Mouse (Mus musculus) liver, embryonic 18 days (tissue): Measurements from ENCODE around the gene Atxn10. TPM values are rescaled to one million over a fixed set of nuclear protein-coding genes. Genes with fewer than 3 reads are reported as not detected.

Experiments used
- polyA plus RNA-seq: library from polyadenylated mRNA; depleted of rRNA; stranded (reverse); fragments of >200 nt; gene quantifications from 2 replicates; pipeline ENCODE4 v1.2.3, GENCODE M21; 2012; rRNA removed

Atxn10 gene
- 52.0 and 56.6 TPM in 2 replicates for polyA plus RNA-seq

GRCm38 (mm10) chr15:85335671-85336300 is at the start of gene Atxn10:
TSS of gene Atxn10 (plus strand) at chr15:85336245.

GRCm38 (mm10) chr15:85503127-85503526 is 167.1 kb downstream of the Atxn10 start, which contains the start of gene 7530416G11Rik:
TSS of gene 7530416G11Rik (minus strand) at chr15:85503227.

Other genes starting within 250 kb of the Atxn10 start
- 0.57 and 0.60 TPM in 2 replicates for gene Smc1b, start 204.3 kb upstream of the Atxn10 start, polyA plus RNA-seq
- not detected in 2 replicates for gene Ribc2, start 204.2 kb upstream of the Atxn10 start, polyA plus RNA-seq
- 2.9 and 3.0 TPM in 2 replicates for gene Fbln1, start 130.3 kb upstream of the Atxn10 start, polyA plus RNA-seq
- gene 7530416G11Rik, start 167.0 kb downstream of the Atxn10 start, polyA plus RNA-seq: not detected in 2 replicates
- gene Wnt7b, start 246.2 kb downstream of the Atxn10 start, polyA plus RNA-seq: 0.15 and 0.20 TPM in 2 replicates